Mouse (Mus musculus) WW6 (cell line): ENCODE data around the gene Lad1.

Experiments
- DNase-seq: peaks from one replicate; pipeline ENCODE4 v3.0.0-alpha.2; 2013; ENCODE audit warnings: low read depth, low spot score

Gene Lad1

DNA sequence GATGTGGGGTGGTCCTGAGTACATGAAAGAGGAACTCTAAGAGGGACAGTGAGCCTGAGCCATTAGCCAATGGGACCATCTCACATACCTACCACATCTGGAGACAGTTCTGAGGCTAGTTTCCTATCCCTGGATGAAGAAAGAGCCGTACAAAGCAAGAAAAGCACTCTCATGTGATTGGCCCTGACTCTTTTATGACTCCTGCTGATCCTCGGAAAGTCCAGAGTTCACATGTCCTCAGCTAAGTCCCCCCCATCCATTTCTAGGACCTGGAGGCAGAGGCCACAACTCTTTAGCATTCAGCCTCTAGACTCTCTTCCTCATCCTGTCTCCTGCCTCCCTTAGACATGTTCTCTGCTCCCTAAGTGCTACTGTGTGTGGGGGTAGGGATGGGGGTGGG is 58.9 kb downstream of the Lad1 start:
- no peak for DNase-seq

DNA sequence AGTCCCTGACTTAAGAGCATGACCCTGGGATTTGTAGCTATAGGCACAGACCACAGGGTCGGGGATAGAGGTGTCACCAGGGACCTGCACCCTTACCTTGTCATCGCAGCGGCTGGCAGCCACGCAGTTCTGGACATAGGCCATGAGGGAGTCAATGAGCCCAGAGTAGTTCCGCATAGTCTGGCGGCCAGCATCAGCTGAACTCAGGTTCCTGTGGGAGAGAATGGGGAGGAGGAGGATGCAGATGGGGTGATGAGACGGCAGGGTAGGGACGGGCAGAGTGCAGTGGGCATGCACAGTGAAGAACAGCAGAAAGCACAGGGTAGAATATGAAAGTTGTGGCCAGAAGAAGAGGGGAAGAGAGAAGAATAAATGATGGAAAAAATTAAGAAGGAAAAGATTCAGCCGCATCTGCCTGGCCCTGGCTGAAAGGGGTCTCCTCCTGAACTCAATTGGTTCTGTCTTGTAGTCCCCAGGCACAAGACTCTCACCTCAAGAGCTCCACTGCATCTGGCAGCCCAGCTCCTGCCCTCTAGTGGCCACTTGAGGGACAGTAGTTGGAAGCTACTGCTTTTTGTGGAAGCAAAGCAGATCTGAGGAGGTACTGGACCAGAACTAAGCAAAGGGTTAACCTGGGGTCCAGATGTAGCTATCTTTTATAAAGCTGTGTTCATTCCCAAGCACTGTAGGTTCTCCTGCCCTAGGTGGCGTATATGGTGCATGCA is 64.1 kb downstream of the Lad1 start:
- DNase-seq: no peak
